Mouse (Mus musculus): Measurements from ENCODE around the gene Hist1h4b.
A peak's percentile ranks its signal among the peaks of the same experiment; 100 is the strongest.
"Not testable (repeated sequence)": the region's sequence is repeated elsewhere in the genome, so short reads cannot be mapped to it uniquely, and the experiment has no call there.

The Hist1h4b gene

DNA sequence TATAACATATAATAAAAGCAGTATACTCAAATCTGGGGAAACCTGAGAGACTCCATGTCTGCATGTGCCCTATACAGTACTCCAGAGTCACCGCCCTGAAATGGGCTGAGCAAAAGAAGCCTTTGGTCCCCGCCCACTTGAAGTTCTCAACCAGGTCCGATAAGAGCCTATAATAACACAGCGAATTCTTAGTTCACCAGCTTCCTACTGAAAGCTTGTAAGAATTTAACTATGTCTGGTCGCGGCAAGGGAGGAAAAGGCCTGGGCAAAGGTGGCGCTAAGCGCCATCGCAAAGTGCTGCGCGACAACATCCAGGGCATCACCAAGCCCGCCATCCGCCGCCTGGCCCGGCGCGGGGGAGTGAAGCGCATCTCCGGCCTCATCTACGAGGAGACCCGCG, at the start of gene Hist1h4b:
Gene Hist1h4b, plus strand, starts transcription at position 224 of the 400 bp plus-strand sequence.
- peak; percentile 96 for DNase-seq (ENCODE audit: low read depth, low spot score)

DNA sequence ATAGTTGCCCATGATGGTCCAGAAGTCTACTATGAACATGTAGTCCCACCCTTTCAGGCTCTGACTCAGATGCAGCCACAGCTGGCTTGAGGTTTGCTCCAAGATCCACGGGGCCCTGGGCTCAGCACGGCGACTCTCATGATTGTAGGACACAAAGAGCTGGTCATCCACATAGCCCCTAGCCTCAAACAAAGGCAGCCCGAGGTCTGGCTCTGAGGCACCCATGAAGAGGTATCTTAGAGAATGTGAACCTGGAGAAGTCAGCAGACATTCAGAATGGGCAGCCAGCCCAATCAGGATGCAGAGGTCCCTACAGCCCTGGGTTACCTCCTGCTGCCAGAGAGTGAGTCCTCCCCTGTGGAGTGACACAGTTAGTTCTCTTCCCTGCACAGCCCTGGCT, 48.8 kb upstream of the Hist1h4b start:
- DNase-seq (ENCODE audit: low read depth, low spot score) = no peak

DNA sequence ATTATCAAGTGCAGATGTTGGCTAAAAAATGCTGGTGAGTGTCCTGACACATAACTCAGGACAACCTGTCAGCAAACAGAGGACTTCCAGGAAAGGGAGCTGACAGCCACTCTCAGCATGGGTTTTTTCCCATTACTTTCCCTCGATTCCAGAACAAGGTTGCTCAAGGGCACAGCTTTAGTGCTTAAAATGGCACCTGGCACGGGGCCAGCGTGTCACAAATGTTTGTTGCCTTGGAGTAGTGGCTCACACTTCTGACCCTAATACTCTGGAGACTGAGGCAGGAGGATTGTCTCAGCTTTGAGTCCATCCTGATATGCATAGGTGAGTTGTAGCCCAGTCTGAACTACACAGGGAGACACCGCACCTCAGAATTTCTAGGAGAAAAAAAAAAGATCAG, 48.2 kb upstream of the Hist1h4b start:
- no peak for DNase-seq (ENCODE audit: low read depth, low spot score)

DNA sequence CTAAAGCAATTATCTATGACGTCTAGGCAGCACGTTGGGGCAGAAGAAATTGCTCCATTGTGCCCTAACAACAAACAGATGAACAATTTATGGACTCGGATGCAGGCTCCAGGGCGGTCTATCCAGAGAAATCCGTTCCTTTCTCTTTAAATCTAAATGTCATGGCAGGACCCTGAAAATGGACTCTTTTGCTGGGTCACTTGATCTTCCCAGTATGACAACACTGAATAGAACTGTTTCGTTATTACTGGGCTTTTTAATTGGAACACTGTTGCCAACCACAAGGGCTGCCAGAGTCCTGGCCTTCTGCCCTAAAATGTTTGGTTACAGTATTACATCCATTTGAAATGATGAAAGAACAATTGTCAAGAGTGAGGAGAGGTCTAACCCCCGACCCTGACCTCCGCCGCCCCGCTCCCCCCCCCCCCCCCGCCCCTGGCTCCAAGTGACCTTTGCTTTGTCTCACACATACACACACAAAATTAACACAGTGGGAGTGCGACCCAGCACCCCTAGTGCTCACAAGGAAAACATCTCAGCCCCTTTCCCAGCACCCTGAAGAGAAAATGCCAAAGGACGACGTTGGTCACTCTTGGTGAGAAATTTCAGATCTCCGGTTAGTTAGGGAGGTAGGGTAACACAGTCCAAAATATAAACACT, 47.0 kb upstream of the Hist1h4b start:
- DNase-seq (ENCODE audit: low read depth, low spot score) = no peak

DNA sequence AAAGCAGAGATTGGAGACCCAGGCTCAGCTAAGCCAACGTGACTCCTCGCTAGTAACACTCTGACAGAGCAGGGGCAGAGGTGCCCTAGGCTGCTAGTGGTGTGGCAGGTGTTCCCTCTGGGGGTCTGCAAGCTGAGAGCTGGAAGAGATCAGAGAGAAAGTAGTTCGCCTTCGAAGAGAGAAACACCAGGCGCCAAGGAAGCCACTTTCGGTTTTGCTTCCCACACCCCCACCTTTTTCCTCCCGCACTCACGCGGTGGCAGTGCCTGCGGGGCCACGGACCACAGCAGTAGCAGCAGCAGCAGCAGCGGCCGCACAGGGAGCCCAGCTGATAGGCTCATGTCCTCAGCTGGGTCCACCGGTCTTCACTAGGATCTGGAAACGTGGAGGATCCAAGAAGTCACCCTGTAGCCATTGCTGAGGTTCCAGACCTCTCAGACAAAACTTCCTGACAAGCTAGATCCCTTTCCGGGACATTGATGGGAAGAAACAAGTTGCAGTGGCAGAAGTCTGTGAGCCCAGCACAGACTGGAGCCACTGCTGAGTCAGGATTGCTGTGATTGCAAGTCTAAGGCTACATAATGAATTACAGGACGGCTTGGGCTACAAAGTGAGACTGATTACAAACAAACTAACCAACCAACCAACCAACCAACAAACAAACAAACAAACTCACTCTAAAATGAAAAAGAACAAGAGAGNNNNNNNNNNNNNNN, 46.3 kb upstream of the Hist1h4b start, which contains the start of gene Hfe:
Gene Hfe, minus strand, starts transcription at position 481 of the 716 bp plus-strand sequence.
- DNase-seq (ENCODE audit: low read depth, low spot score) = peak; percentile 37

DNA sequence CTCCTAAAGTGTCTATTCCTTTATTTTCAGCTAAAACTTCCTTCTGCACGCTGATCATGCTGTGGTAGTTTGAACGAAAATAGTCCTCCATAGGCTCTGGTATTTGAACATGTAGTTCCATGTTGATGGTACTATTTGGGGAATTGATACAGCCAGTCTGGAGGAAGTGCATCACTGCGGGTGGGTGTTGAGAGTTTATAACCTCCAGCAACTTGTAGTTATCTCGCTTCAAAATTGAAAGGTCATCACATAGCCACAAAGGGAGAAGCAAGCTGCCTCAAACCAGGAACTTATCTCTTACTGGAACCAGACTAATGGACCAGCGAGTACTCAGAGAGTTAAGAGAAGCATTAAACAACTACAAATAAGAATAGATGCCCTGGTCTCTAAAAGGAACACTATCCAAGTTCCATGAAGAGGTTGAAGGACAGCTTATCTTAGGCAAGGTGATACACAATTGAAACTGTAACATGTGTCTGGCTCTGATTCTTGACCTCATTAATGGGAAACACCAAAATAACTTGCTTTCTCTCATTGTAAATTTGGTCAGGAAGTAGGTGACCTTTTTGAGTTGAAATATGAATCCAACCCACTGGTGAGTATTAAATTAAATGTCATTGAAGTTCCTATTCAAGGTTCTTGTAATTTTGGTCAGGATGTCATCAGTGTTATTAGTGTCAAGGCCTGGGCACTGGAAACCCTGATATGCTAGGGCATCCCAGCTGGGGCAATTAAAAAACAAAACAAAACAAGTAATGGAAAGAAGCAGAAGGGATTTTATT, 40.4 kb upstream of the Hist1h4b start:
- no peak for DNase-seq (ENCODE audit: low read depth, low spot score)

DNA sequence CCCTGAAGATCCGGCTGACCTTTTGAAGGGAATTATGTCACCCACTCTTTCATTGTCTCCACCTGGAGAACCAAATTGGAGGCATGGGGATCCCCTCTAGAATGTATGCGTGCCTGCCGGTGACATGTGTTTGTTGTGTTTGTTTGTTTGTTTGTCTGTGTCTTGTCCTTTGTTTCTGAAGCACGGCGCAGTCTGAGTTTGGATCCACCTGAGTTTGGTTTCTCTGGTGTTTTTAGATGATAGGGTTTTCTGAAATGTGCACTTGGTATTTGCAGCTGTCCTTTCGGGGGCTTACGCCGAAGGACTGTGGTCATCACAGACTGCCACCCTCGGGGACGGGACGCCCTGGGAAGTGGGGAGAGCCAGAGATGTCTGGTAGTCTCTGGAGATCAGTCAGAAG, 39.6 kb upstream of the Hist1h4b start:
- no peak for DNase-seq (ENCODE audit: low read depth, low spot score)

DNA sequence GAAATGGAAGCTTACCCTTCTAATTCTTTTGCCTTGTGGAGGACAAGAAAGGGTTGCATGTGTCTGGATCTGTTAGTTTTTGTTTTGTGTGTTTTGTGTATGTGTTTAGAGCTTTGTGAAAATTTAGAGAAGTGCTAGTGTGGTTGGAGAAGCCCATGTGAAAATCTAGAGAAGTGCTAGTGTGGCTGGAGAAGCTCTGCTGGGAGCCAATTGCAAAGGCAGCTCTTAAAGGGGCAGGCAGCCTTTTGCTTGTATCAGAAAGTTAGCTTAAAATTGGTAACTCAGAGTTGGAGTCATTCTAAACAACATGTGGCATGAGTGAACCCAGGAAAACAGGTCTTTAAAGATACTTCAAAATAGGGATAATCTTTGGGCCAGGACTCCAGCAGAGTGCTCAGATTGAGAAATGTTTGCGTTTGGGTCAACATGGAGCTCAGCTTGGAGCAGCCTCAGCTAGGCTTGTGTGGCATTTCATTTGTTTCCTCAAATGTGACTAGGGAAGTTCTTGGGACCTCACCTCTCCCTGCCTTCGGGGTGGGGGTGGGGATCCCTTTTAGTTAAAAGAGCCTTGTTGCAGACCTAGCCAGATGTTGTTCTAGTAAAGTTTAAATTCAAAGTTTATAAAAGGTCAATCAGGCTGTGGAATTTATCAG, 39.1 kb upstream of the Hist1h4b start:
- not testable (repeated sequence) for DNase-seq (ENCODE audit: low read depth, low spot score)

DNA sequence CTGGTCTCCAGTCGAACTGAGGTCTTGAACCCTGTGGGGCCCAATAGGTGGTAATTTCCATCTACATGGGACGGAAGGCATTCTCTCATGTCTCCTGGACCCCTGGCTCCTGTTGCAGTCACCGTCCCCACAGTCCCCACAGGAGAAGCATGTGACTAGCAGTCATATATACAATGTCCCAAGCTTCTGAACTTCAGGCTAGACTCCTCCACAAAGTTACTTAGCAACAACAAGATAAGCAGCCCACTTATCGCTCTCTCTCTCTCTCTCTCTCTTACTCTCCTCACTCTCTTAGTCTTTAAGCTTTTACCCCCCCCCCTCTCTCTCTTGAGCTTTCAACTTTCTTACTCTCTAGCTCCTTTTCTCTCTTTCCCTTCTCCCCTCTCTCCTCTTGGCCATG, 32.6 kb upstream of the Hist1h4b start:
- DNase-seq (ENCODE audit: low read depth, low spot score) = no peak

DNA sequence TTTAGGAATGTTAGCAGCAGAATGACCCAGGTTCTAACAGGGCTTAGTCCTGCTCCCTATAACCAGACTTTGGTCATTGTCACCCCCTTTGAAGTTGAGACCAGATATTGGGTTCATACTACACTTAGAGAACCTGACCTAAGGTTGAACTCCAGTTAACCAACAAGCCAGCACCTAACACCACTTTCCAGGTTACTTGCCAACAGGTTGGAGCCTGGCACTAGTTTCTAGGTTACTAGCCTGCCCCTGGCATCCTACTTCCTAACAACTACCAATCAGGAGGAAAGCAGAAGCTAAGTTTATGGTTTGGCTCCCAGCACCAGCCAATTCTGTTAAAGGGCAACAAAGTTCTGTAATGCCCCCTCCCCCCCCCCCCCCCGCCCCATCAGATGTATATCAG, 31.6 kb upstream of the Hist1h4b start:
- no peak for DNase-seq (ENCODE audit: low read depth, low spot score)

DNA sequence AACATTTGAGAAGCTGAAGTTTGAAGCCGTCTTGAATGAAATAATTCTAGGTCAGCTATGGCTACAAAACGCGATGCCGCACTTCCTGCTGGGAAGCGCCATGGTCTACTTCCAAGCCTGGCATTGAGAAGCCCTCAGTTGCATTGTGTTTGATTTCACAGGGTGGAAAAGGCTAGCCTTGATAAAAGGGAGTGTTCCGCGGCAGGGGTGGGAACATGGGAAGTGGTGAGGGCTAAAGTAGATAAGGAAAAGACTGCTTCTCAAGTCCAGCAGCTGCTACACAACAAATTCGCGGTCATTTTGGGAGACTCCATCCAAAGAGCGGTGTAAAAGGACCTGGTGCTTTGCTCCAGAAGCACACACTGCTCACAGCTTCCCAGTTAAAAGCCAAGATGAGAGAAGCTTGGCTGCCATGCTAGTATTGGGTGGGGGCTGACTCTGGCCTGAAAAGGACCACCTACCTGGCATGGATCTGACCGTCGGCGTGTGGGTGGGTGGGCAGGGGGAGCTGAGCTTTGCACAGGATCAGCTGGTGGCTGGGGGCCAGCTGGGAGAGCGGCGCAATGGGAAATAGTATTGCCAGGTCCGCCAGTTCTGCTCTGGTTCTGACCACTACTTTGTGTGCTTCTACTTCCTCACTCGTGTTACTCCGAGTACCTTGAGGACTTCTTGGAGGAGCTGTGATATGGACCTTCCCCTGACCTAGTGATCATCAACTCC, 28.2 kb upstream of the Hist1h4b start:
- DNase-seq (ENCODE audit: low read depth, low spot score) = no peak

DNA sequence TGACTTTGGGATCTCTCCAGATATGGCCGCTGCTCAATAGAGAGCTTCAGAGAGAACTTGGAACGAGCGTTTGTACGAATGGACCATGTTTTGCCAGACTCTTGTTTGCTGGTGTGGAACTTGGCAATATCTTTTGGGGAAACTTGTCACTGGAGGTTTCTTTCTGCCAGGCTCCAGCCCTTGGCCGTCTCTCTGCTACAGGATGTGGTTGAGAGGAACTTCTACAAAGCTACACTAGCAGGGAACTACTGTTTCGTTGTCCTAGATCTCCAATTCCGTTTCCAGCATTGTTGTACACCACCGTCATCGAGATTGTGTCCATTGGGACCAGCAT, 27.7 kb upstream of the Hist1h4b start:
- DNase-seq (ENCODE audit: low read depth, low spot score) = no peak

DNA sequence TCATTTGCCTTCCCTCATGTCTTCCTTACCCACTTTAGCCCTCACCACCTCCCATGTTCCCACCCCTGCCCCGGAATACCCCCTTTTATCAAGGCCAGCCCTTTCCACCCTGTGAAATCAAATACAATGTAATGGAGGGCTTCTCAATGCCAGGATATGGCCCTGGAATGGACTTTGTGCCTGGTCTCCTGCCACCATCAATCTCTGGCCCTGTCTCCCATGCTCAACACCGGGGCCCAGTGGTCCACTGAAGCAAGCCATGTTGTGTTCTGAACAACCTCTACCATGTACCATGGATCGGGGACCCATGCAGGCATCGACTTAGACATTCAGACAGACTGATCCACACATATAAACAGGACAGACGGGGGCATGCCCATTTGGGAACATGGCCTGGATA, 27.1 kb upstream of the Hist1h4b start:
- no peak for DNase-seq (ENCODE audit: low read depth, low spot score)

DNA sequence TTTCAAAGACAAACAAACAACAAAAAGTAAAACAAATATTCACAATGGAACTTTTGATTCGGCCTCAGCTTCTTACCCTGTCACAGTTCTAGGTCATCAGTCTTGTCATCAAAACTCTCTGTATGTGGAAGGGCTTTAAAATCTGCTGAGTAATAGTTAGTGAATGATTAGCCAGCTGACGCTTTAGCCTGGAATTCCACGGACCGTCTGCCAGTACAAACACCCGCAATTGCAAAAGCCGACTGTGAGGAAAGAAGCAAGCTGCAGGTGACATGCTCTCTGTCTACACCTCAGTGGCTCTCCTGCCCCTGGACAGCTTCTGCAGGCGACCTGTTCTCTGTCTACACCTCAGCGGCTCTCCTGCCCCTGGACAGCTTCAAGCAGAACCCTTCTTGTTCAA, 26.3 kb upstream of the Hist1h4b start:
- DNase-seq (ENCODE audit: low read depth, low spot score) = no peak

DNA sequence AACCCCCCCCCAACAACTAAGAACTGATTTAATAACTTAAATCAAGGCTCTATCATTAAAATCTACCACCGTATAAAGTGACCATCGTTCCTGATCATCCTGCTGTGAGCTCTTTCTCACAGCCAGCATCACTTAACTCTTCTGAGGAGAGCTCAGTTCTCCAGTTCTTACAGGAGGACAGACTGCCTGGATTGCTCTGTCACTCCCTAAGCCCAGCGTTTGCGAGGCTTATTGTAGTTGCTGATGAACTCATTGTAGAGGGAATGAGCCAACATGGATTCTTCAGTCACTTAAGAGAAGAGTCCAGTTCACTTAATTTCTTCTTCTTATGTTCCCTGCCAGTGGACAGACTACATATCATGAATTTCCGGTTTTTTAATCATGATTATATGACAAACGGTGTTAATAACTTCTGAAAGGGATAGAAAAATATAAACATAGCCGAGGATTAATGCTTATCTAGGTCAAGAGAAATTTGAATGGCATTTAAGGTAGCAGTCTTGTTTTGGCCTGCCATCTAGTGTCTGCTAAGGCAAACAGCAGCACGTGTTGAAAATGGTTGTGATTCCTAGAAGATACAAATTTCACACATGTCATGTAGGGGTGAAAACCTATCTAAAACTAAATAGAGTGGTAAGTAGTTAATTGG, 24.5 kb upstream of the Hist1h4b start:
- no peak for DNase-seq (ENCODE audit: low read depth, low spot score)

DNA sequence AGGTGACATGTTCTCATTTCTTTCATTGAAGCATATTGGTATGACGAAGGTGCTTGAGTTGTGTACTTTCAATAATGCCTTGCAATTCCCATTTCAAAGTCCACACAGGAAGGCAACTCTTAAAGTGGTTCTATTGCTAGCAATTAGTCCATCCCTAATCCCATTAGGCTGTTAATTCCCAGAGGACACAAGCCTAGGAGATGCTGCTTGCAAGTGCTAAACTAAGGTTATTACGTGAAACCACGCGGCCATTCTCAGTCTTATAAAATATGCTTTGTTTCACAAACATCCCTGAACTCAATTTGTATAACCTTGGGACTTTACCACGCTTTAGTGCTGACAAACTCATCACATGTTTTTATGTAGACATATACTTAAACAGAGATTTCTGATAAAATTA, 19.7 kb upstream of the Hist1h4b start:
- no peak for DNase-seq (ENCODE audit: low read depth, low spot score)

DNA sequence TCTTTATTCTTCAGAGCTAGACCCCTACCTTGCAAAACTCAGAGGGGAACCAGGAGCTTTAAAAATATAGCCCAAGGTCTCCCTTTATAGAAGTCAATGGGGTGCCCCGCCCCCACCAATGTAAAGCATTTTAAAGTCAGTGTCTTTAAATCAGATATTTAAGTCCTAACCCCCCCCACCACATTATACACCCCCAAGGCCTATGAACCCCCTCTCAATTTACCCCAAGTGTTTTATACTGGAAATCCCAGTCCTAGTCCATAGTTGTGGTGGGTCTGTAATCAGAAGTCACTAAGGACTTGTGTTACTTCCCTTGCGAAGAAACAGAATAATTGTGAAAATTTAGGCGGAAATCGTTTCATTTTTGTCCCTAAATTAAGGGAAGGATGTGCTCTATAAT, 18.8 kb upstream of the Hist1h4b start:
- DNase-seq (ENCODE audit: low read depth, low spot score) = no peak

DNA sequence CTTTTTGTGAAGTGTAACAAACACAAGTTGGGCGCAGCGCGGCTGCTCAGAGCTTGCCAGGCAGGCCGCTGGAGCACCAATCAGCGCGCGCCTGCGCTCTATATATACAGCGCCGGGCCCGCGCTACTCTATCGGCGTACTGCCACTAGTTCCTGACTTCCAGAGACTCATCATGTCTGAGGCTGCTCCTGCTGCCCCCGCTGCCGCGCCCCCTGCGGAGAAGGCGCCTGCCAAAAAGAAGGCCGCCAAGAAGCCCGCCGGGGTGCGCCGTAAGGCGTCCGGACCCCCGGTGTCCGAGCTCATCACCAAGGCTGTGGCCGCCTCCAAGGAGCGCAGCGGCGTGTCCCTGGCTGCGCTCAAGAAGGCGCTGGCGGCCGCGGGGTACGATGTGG, 18.1 kb upstream of the Hist1h4b start, which contains the start of gene Hist1h1c:
Gene Hist1h1c, plus strand, starts transcription at position 132 of the 392 bp plus-strand sequence.
- DNase-seq (ENCODE audit: low read depth, low spot score) = peak; percentile 95

DNA sequence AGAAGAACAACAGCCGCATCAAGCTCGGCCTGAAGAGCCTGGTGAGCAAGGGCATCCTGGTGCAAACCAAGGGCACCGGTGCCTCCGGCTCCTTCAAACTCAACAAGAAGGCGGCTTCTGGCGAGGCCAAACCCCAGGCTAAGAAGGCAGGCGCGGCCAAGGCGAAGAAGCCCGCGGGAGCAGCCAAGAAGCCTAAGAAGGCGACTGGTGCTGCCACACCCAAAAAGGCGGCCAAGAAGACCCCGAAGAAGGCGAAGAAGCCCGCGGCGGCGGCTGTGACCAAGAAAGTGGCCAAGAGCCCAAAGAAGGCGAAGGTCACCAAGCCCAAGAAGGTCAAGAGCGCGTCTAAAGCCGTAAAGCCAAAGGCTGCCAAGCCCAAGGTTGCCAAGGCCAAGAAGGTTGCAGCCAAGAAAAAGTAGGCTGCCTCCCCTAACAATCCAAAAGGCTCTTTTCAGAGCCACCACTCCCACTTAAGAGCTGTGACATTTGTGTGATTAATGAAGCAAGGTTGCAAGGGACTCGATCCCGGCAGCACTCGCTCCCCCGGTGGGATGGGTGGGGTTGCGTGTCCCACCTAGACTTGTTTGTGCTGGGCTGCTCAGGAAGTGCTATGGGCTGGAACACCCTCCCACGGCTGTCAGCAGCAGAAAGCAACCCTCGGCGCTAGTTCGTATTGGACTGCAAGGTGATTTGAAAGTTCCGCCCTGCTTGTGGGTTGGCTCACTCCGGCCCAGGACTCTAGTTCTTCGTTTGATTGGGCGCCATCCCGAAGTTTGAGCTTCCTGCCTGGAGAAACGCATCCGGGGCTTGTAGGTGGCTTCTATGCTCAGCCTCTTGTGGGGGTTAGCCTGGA, 17.5 kb upstream of the Hist1h4b start:
- DNase-seq (ENCODE audit: low read depth, low spot score) = peak; percentile 96

DNA sequence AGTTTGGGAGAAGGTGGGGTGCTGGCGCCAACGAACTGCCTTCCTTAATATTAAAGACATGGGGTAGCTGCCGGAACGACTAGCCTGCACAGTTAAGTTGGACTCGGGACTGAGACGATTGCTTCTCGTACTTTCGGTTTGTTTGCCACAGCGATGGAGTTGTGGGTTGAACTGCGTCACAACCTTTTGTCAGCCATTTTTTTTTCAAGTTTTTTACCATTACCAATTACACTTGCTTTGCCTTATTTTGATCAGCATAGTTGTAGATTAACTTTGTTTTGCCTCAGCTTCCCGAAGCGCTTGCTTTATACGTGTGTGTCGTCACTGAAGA, 16.9 kb upstream of the Hist1h4b start:
- no peak for DNase-seq (ENCODE audit: low read depth, low spot score)
